Mouse (Mus musculus): ENCODE results near the gene Tesmin. TPM values are rescaled to one million over a fixed set of nuclear protein-coding genes. Genes with fewer than 3 reads are reported as not detected.
A peak's percentile ranks its signal among the peaks of the same experiment; 100 is the strongest.

Tesmin gene
- 0.12 and 0.25 TPM in 2 replicates for polyA plus RNA-seq (2016; fragmentation: Nextera tagmentation; extraction: Ambion mirVana)

- WGBS, result 2% methylated on average over 33 of the region's 33 CpGs
- peak; percentile 84 for DNase-seq (ENCODE audit: low spot score)
- H3K9me3 ChIP-seq (replicated peaks), result peaks cover 7% of the 10 kb centered on the region; the same call in 1 of the 2 replicates
- H3K27me3 ChIP-seq (ENCODE audit: low read depth, poor library complexity, severe bottlenecking), result peaks cover 13% of the 10 kb centered on the region
- H3K27ac ChIP-seq (replicated peaks), result peak within 1 kb of the TSS; percentile 75
- peaks cover 9% of the 10 kb centered on the region for H3K4me1 ChIP-seq
- peak within 1 kb of the TSS; percentile 54 for H3K4me3 ChIP-seq
- no peaks in the 10 kb centered on the region for H3K36me3 ChIP-seq
These were observed at the start of gene Tesmin for GRCm38 (mm10) chr19:3388629-3389057. Gene Tesmin (plus strand): TSS chr19:3388857.

GRCm38 (mm10) chr19:3339187-3339586, 49.5 kb upstream of the Tesmin start:
- Histone ChIP-seq H3K27me3 (ENCODE audit: low read depth, poor library complexity, severe bottlenecking) (no peaks in the 10 kb centered on the region), H3K4me3 (no peak overlapping the region), H3K4me1 (peaks cover 9% of the 10 kb centered on the region), H3K9me3 (replicated peaks) (no peaks in the 10 kb centered on the region), H3K36me3 (no peaks in the 10 kb centered on the region), H3K27ac (replicated peaks) (0 out of 2 replicates have a peak overlapping the region, but pooled peaks have one; percentile 9)
- 84% methylated on average over 8 of the region's 8 CpGs for WGBS
- no peak for DNase-seq (ENCODE audit: low spot score)

GRCm38 (mm10) chr19:3341021-3341420, 47.6 kb upstream of the Tesmin start:
- H3K4me3 ChIP-seq, result no peak overlapping the region
- 82% methylated on average over 3 of the region's 3 CpGs for WGBS
- H3K36me3 ChIP-seq, result no peaks in the 10 kb centered on the region
- no peak overlapping the region for H3K27ac ChIP-seq (replicated peaks)
- H3K27me3 ChIP-seq (ENCODE audit: low read depth, poor library complexity, severe bottlenecking), result no peaks in the 10 kb centered on the region
- no peaks in the 10 kb centered on the region for H3K9me3 ChIP-seq (replicated peaks)
- DNase-seq (ENCODE audit: low spot score), result no peak
- no peaks in the 10 kb centered on the region for H3K4me1 ChIP-seq

GRCm38 (mm10) chr19:3343929-3344328, 44.7 kb upstream of the Tesmin start:
- Histone ChIP-seq H3K27ac (replicated peaks) (no peak overlapping the region), H3K9me3 (replicated peaks) (peaks cover 9% of the 10 kb centered on the region; the same call in 1 of the 2 replicates), H3K4me1 (no peaks in the 10 kb centered on the region), H3K4me3 (no peak overlapping the region), H3K27me3 (ENCODE audit: low read depth, poor library complexity, severe bottlenecking) (no peaks in the 10 kb centered on the region), H3K36me3 (no peaks in the 10 kb centered on the region)
- 81% methylated on average over 3 of the region's 3 CpGs for WGBS
- no peak for DNase-seq (ENCODE audit: low spot score)

GRCm38 (mm10) chr19:3344636-3345544, 43.8 kb upstream of the Tesmin start:
- no peak for DNase-seq (ENCODE audit: low spot score)

GRCm38 (mm10) chr19:3347784-3348183, 40.9 kb upstream of the Tesmin start:
- no peaks in the 10 kb centered on the region for H3K27me3 ChIP-seq (ENCODE audit: low read depth, poor library complexity, severe bottlenecking)
- no peak overlapping the region for H3K4me3 ChIP-seq
- no peaks in the 10 kb centered on the region for H3K36me3 ChIP-seq
- no peak overlapping the region for H3K27ac ChIP-seq (replicated peaks)
- no peaks in the 10 kb centered on the region for H3K4me1 ChIP-seq
- DNase-seq (ENCODE audit: low spot score), result no peak
- H3K9me3 ChIP-seq (replicated peaks), result peaks cover 9% of the 10 kb centered on the region; the same call in 1 of the 2 replicates
- WGBS, result 92% methylated on average over 1 of the region's 1 CpGs

More at GRCm38 (mm10) chr19:3344636-3345544, 43.8 kb upstream of the Tesmin start:
- 87% methylated on average over 8 of the region's 8 CpGs for WGBS
- Histone ChIP-seq H3K4me1 (no peaks in the 10 kb centered on the region), H3K27me3 (ENCODE audit: low read depth, poor library complexity, severe bottlenecking) (no peaks in the 10 kb centered on the region), H3K9me3 (replicated peaks) (peaks cover 9% of the 10 kb centered on the region; the same call in 1 of the 2 replicates), H3K27ac (replicated peaks) (no peak overlapping the region), H3K36me3 (no peaks in the 10 kb centered on the region), H3K4me3 (no peak overlapping the region)

GRCm38 (mm10) chr19:3353415-3354111, 35.1 kb upstream of the Tesmin start:
- Histone ChIP-seq H3K27ac (replicated peaks) (no peak overlapping the region), H3K4me3 (no peak overlapping the region), H3K36me3 (no peaks in the 10 kb centered on the region), H3K27me3 (ENCODE audit: low read depth, poor library complexity, severe bottlenecking) (no peaks in the 10 kb centered on the region), H3K4me1 (no peaks in the 10 kb centered on the region), H3K9me3 (replicated peaks) (peaks cover 3% of the 10 kb centered on the region; the same call in 1 of the 2 replicates)
- no peak for DNase-seq (ENCODE audit: low spot score)
- 78% methylated on average over 7 of the region's 7 CpGs for WGBS

GRCm38 (mm10) chr19:3355096-3355495, 33.6 kb upstream of the Tesmin start:
- WGBS, result 64% methylated on average over 5 of the region's 5 CpGs
- Histone ChIP-seq H3K27me3 (ENCODE audit: low read depth, poor library complexity, severe bottlenecking) (no peaks in the 10 kb centered on the region), H3K27ac (replicated peaks) (no peak overlapping the region)

GRCm38 (mm10) chr19:3356516-3356915, 32.1 kb upstream of the Tesmin start:
- WGBS, result 77% methylated on average over 5 of the region's 5 CpGs
- no peak for DNase-seq (ENCODE audit: low spot score)
- Histone ChIP-seq H3K36me3 (no peaks in the 10 kb centered on the region), H3K4me3 (no peak overlapping the region), H3K27me3 (ENCODE audit: low read depth, poor library complexity, severe bottlenecking) (no peaks in the 10 kb centered on the region), H3K9me3 (replicated peaks) (0 out of 2 replicates have a peak, but pooled peaks cover 3% of the 10 kb centered on the region), H3K27ac (replicated peaks) (no peak overlapping the region), H3K4me1 (no peaks in the 10 kb centered on the region)

More at GRCm38 (mm10) chr19:3355096-3355495, 33.6 kb upstream of the Tesmin start:
- H3K36me3 ChIP-seq, result no peaks in the 10 kb centered on the region
- H3K9me3 ChIP-seq (replicated peaks), result 0 out of 2 replicates have a peak, but pooled peaks cover 3% of the 10 kb centered on the region
- peak; percentile 21 for DNase-seq (ENCODE audit: low spot score)
- H3K4me3 ChIP-seq, result no peak overlapping the region
- no peaks in the 10 kb centered on the region for H3K4me1 ChIP-seq

GRCm38 (mm10) chr19:3357620-3358019, 31.0 kb upstream of the Tesmin start:
- H3K4me3 ChIP-seq, result no peak overlapping the region
- 81% methylated on average over 4 of the region's 4 CpGs for WGBS
- 0 out of 2 replicates have a peak, but pooled peaks cover 3% of the 10 kb centered on the region for H3K9me3 ChIP-seq (replicated peaks)
- no peaks in the 10 kb centered on the region for H3K36me3 ChIP-seq
- DNase-seq (ENCODE audit: low spot score), result no peak
- no peaks in the 10 kb centered on the region for H3K4me1 ChIP-seq
- no peaks in the 10 kb centered on the region for H3K27me3 ChIP-seq (ENCODE audit: low read depth, poor library complexity, severe bottlenecking)
- no peak overlapping the region for H3K27ac ChIP-seq (replicated peaks)

- no peak for DNase-seq (ENCODE audit: low spot score)
- Histone ChIP-seq H3K27ac (replicated peaks) (no peak overlapping the region), H3K27me3 (ENCODE audit: low read depth, poor library complexity, severe bottlenecking) (no peaks in the 10 kb centered on the region), H3K36me3 (no peaks in the 10 kb centered on the region), H3K9me3 (replicated peaks) (0 out of 2 replicates have a peak, but pooled peaks cover 3% of the 10 kb centered on the region), H3K4me3 (no peak overlapping the region), H3K4me1 (no peaks in the 10 kb centered on the region)
- 88% methylated on average over 13 of the region's 13 CpGs for WGBS
These were observed 28.6 kb upstream of the Tesmin start for GRCm38 (mm10) chr19:3359841-3360588.

- WGBS, result 93% methylated on average over 4 of the region's 4 CpGs
These were observed 25.1 kb upstream of the Tesmin start for GRCm38 (mm10) chr19:3363510-3363909.

More at GRCm38 (mm10) chr19:3363510-3363909, 25.1 kb upstream of the Tesmin start:
- no peak overlapping the region for H3K27ac ChIP-seq (replicated peaks)
- peaks cover 8% of the 10 kb centered on the region; the same call in 1 of the 2 replicates for H3K9me3 ChIP-seq (replicated peaks)
- no peak for DNase-seq (ENCODE audit: low spot score)
- no peaks in the 10 kb centered on the region for H3K36me3 ChIP-seq
- no peaks in the 10 kb centered on the region for H3K27me3 ChIP-seq (ENCODE audit: low read depth, poor library complexity, severe bottlenecking)
- H3K4me1 ChIP-seq, result no peaks in the 10 kb centered on the region
- no peak overlapping the region for H3K4me3 ChIP-seq

Measured in midbrain, embryonic 10.5 days (tissue).